Mouse (Mus musculus): ENCODE measurements around the gene Iars2.

DNA sequence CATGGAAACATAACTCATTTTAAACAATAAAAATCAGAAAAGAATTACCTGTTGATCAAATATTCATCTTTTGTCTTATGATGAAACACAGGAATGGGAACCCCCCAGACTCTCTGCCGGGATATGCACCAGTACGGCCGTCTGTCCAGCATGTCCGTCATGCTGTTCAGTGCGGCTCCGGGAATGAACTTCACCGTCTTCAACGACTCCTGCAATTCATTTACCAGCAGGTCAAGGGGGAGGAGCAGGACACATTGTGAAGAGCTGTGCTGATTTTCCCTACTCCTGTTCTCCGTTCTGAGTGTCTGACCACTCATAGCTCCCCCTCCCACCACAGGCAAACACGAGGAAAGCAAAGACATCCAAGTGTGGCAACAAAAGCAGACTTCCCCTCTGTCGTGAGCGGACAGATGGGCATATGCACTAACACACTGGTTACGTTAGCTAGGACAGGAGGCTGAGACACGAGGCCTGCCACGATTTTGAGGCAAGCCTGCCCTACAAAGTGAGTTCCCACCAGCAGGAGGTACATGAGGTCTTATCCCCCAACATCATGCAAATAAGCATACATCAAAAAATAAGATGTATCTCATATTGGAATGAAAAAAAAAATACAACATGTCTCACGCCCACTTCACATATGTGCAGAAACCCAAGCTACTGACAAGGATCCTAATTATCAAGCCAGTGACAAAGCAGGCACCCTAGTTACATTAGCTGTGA is 13.2 kb downstream of the Iars2 start:
- no peak for TF ChIP-seq CTCF (IDR thresholded peaks at IDR 0.05; ENCODE audit: insufficient read depth, low read depth, low read length)
- TF ChIP-seq POLR2A (IDR thresholded peaks at IDR 0.05; ENCODE audit: insufficient read depth, low read depth, low read length): no peak
